Mouse (Mus musculus) adrenal gland, adult 10 weeks (tissue): Measurements from ENCODE around the gene Tubb5. TPM values are rescaled to one million over a fixed set of nuclear protein-coding genes. Genes with fewer than 3 reads are reported as not detected.

Experiments used
- polyA plus RNA-seq: library from polyadenylated mRNA; stranded (reverse); fragments of 350-450 nt; fragmentation: Illumina TruSeq; extraction: RNeasy Lipid Tissue Mini Kit (QIAGEN cat#74804); gene quantifications from one replicate; pipeline ENCODE4 v1.2.3, GENCODE M21; 2014; ENCODE audit warnings: low read depth, low replicate concordance

Tubb5 gene
- polyA plus RNA-seq: 40.9 TPM

DNA sequence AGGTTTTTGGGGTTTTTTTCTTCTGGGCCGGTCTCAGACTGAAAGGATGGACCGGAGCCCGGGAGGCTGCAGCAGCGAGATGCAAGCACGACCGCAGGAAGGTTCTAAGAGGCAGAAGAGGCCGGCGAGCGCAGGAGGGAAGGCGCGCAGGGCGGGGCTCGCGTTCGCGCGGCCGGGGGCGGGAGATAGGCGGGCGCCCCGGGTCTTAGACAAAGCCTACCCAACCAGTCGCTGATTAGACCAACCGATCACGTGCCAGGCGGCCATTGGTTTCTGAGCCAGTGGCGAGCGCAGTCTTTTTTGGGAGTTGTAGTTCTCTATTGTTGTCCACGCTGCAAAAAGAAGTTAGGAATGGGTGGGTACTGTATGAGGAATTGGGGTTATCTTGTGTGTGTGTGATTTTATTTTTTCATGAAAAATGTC lies at the start of gene Tubb5:
Gene Tubb5 (minus strand): TSS at position 185 of the 423 bp plus-strand sequence.

DNA sequence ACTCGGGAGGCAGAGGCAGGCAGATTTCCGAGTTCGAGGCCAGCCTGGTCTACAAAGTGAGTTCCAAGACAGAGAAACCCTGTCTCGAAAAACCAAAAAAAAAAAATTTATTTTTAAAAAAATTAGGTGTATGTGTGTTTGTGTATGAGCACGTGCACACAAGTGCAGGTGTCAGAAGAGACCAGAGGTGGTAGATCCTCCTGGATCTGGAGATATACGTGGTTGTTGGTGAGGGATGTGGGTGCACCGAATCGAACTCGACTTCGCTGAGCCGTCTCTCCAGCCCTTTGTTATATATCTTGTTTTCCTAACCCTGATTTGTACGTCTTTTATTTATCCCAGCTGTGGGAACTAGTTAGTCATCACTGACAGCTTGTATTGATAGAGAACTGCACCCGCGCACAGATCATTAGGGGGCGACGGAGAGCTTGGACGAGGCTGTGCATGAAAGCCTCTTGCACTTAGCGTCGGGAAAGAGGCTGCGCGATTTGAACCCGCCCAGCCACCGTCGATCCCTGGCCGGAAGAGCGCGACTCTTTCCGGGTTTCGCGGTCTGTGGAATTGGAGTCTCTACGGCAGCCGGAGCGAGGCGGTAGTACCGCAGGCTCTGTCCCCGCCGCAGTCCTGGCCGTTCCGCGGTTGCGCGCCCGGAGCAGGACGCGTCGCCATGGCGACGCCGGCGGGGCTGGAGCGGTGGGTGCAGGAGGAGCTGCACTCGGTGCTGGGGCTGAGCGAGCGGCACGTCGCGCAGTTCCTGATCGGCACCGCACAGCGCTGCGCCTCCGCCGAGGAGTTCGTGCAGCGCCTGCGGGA lies 41.3 kb upstream of the Tubb5 start, which contains the start of gene Dhx16:
Gene Dhx16 (plus strand): TSS at position 575 of the 813 bp plus-strand sequence.

DNA sequence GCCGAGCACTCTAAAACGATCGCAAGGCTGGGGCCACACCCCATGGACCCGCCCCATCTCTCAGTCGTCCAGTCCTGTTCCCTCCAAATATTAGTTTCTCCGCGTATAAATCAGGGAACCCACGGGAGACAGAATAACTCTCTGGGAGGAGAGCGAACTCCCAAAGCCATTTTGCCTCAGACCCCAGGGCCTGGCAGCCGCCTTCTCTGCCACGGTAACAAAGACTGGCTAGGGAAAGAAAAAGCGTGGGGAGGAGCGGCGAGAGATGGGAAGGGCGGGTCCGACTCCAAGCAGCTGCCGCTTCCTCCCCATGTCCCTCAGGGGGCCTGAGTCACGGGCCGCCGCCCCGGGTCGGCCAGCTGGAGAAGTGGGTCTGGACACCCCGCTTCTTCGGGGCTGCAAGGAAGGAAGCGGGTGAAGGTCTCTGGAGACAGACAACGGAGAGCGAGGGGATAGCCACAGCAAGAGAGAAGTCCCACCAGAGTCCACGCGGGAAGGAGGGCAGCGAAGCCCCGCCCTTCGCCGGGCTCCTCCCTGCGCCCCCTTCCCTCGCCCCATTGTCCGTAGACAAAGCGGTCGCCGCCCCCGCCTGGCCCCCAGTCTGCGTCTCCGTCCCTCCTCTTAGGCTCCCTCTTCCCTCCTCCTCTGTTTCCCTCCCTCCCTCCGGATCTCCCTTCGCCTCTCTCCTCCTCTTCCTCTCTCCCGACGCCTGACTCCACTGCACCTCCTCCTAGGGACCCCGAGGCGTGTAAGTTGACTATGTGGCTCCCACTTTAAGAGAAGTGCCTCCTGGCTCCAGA lies 27.6 kb upstream of the Tubb5 start, which contains the start of gene Ppp1r18:
Gene Ppp1r18 (plus strand): TSS at position 113 of the 800 bp plus-strand sequence.

DNA sequence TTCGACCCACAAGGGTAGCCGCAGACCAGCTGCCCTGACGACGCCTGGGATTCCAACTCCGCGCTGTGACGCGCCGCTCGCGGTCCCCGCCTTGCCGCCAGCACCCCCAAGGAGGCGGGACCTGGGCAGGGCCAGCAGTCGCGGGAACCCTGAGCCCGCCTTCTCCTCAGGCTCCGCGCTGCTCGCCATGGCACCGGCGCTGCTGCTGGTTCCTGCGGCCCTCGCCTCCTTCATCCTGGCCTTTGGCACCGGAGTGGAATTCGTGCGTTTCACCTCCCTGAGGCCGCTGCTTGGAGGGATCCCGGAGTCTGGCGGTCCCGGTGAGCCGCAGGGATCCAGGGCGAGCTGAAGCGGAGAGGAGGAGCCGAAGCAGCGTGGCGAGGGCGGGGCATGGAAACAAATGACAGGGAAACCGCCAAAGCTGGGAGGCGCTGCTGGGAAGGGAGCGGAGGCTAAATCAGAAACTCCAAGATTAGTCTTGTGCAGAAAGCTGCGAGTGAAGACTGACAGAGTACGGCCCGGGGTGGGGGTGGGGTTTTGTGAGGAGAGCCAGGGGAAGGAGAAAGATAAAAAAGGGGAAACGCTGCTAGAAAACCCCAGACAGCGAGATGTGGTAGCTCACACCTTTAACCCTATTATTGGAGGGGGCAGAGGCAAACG lies 23.2 kb upstream of the Tubb5 start, which contains the start of gene Nrm:
Gene Nrm (plus strand): TSS at position 121 of the 660 bp plus-strand sequence.

DNA sequence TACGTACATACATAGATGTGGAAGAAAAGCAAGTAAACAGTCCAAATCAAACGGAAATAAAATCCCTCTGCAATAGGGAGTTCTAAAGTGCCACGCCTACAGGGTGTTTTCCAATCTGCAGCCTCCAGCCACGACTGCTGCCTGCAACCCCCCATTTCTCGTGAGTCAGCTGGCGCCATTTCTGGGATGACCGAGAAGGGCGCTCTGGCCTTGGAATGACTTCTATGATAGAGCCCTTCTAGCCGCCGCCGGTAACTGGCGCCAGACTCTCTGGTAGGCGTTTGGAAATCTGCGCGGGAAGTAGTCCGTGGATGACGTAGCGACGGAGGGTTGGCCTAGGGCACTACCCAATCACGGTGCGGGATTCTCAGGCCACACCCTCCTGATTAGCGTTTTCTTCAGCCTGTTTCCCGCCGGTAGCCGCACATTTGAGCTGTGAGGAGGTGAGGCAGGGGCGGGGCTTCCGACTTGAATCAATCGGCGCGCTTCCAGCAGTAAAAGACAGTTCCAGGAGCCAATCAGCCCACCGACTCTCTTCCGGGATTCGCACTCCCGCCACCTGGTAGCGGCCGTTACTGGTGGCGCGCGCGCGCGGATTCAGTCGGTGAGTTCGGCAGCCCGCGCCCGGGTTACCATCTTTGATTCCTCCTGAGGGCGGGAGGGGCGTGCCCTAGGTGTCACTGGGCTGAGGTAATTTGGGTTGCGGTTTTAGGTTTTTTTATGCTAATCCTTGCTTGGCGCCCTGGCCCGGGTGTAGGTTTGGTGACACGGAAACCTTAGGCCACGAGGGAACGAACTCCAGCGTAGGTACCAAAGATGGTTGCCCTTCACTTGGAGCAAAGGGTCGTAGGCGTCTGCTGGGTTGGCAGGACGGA lies 3.2 kb upstream of the Tubb5 start, which contains the start of gene Mdc1:
Gene Mdc1 (plus strand): TSS at position 440 of the 875 bp plus-strand sequence.

DNA sequence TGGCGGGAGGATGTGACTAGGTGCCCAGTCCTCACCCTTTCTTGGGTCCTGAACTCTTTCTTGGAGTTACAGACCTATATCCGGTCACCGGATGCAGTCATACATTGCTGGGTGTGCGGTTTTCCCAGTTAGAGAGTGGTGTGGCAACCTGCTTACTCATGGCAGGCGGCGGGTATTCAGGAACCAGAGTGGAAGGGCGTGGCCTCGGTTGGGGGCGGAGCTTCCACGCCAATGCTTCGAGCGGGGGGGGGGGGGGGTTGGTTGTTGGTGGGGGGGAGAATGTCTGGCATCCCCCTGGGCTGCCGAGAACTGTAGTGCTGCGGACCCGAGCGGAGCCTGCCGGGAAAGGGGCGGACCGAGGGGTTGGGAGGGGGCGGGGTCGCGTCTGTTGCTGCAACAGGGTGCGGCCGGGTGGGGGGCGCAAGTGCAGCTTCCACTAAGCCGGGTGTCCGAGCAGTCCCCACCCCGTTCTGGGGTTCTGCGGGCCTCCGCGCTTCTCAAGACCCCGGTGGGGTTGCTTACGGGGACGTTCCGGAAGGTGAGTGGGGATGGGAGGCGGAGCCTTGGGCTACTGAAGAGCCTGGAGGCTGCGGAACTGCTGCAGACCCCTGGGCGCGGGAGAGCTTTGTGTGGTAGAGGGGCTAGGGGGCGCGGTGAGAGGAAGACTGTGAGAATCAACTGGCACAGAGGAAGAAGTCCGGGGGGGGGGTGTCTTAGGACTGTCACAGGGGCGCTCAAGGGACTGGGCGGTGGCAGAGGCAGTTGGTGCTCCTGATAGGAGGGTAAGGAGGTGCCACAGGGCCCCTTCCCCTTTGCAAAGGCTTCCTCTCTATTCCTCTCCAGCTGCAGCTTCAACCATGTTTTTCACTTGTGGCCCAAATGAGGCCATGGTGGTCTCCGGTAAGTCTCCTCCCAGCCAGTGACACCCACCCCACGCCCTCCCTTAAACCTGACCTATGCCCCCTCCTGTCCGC lies 14.9 kb downstream of the Tubb5 start, which contains the start of gene Flot1:
Gene Flot1 (plus strand): TSS at position 267 of the 974 bp plus-strand sequence.

DNA sequence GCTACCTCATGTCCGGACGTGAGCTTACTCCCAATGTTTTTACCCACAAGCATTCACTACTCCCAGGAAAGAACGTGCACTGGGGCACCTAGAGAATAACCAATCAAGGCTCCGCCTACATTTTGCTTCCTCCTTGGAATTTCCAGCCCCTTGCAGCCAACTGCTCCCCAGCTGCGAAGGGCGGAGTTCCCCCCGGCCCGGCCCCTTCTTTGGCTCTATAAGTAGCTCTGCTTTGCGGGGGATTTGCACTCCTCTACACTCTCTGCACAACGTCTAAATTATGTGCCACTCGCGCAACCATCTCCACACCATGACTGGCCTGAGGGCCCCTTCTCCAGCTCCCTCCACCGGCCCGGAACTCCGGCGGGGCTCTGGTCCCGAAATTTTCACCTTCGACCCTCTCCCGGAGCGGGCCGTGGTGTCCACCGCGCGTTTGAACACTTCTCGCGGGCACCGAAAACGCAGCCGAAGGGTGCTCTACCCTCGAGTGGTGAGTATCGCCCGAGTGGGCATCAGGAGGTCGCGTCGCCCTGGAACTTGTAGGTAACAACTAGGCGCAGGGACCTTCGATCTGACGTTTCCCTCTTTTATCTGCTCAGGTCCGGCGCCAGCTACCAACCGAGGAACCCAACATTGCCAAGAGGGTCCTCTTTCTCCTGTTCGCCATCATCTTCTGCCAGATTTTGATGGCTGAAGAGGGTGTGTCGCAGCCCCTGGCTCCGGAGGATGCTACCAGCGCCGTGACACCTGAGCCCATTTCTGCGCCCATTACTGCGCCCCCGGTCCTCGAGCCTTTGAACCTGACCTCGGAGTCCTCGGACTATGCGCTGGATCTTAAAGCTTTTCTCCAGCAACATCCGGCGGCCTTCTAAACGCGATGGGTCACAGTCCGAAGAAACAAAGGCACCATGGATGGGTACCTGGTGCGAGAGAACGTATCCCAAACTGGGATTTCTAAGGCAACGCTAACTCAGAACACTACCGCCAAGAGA lies 16.4 kb downstream of the Tubb5 start, which contains the start of gene Ier3:
Gene Ier3 (plus strand): TSS at position 246 of the 992 bp plus-strand sequence.

Other genes starting within 250 kb of the Tubb5 start
- not detected for gene Sfta2, start 236.8 kb downstream of the Tubb5 start, polyA plus RNA-seq
- not detected for gene Gm9573, start 211.7 kb downstream of the Tubb5 start, polyA plus RNA-seq
- gene Mucl3, start 194.6 kb downstream of the Tubb5 start, polyA plus RNA-seq: not detected
- 1.6 TPM for gene Vars2, start 170.7 kb downstream of the Tubb5 start, polyA plus RNA-seq
- 3.0 TPM for gene Gtf2h4, start 164.6 kb downstream of the Tubb5 start, polyA plus RNA-seq
- gene Ddr1, start 133.7 kb downstream of the Tubb5 start, polyA plus RNA-seq: 4.3 TPM
- 5.0 TPM for gene Ier3, start 16.6 kb downstream of the Tubb5 start, polyA plus RNA-seq
- gene Flot1, start 15.1 kb downstream of the Tubb5 start, polyA plus RNA-seq: 11.8 TPM
- 11.3 TPM for gene Mdc1, start 3.2 kb upstream of the Tubb5 start, polyA plus RNA-seq
- 1.1 TPM for gene Nrm, start 23.0 kb upstream of the Tubb5 start, polyA plus RNA-seq
- gene Ppp1r18, start 27.3 kb upstream of the Tubb5 start, polyA plus RNA-seq: 4.7 TPM
- gene Dhx16, start 41.5 kb upstream of the Tubb5 start, polyA plus RNA-seq: 22.4 TPM
- gene 2310061I04Rik, start 59.1 kb upstream of the Tubb5 start, polyA plus RNA-seq: 21.6 TPM
- 8.3 TPM for gene Atat1, start 71.8 kb upstream of the Tubb5 start, polyA plus RNA-seq
- gene Mrps18b, start 78.1 kb upstream of the Tubb5 start, polyA plus RNA-seq: 19.3 TPM
- 48.2 TPM for gene Ppp1r10, start 78.1 kb upstream of the Tubb5 start, polyA plus RNA-seq
- 47.8 TPM for gene Abcf1, start 131.5 kb upstream of the Tubb5 start, polyA plus RNA-seq
- 1.4 TPM for gene Gnl1, start 141.5 kb upstream of the Tubb5 start, polyA plus RNA-seq
- gene Prr3, start 141.9 kb upstream of the Tubb5 start, polyA plus RNA-seq: 2.4 TPM
- 8.5 TPM for gene H2-T24, start 182.3 kb upstream of the Tubb5 start, polyA plus RNA-seq
- 3.4 TPM for gene H2-T23, start 194.5 kb upstream of the Tubb5 start, polyA plus RNA-seq
- 13.1 TPM for gene H2-T22, start 204.4 kb upstream of the Tubb5 start, polyA plus RNA-seq
- gene Gm6034, start 204.7 kb upstream of the Tubb5 start, polyA plus RNA-seq: not detected
- not detected for gene Gm11127, start 220.1 kb upstream of the Tubb5 start, polyA plus RNA-seq